Mouse (Mus musculus) midbrain, embryonic 12.5 days (tissue): ENCODE measurements around the gene Gal3st1. TPM values are rescaled to one million over a fixed set of nuclear protein-coding genes. Genes with fewer than 3 reads are reported as not detected.
"Not testable (repeated sequence)": the region's sequence is repeated elsewhere in the genome, so short reads cannot be mapped to it uniquely, and the experiment has no call there.

Experiments
- ATAC-seq: fragments of 200-750 bp; cut with Nextera tagmentation; 2 replicates; pipeline ENCODE4 v1.8.0; 2017; ENCODE audit warnings: low read depth, moderate TSS enrichment, moderate library complexity; ENCODE audit not compliant: low FRiP score
- H3K27ac ChIP-seq: fragments of 300-500 bp; sonication (generic); replicated peaks from 2 replicates; pipeline ENCODE4 v1.5.1; 2016; ENCODE audit warnings: mild to moderate bottlenecking
- H3K27me3 ChIP-seq: fragments of 300-500 bp; sonication (generic); 2 replicates; pipeline ENCODE4 v1.6.1; 2016; ENCODE audit warnings: mild to moderate bottlenecking
- H3K36me3 ChIP-seq: fragments of 300-500 bp; sonication (generic); 2 replicates; pipeline ENCODE4 v1.6.1; 2016
- H3K4me1 ChIP-seq: fragments of 300-500 bp; sonication (generic); 2 replicates; pipeline ENCODE4 v1.6.1; 2016
- H3K4me2 ChIP-seq: fragments of 300-500 bp; sonication (generic); replicated peaks from 2 replicates; pipeline ENCODE4 v1.6.1; 2016; ENCODE audit warnings: mild to moderate bottlenecking, moderate library complexity
- H3K4me3 ChIP-seq: fragments of 300-500 bp; sonication (generic); 2 replicates; pipeline ENCODE4 v1.5.1; 2016; ENCODE audit warnings: mild to moderate bottlenecking
- H3K9ac ChIP-seq: fragments of 300-500 bp; sonication (generic); replicated peaks from 2 replicates; pipeline ENCODE4 v1.6.1; 2016; ENCODE audit warnings: mild to moderate bottlenecking, moderate library complexity
- H3K9me3 ChIP-seq: fragments of 300-500 bp; sonication (generic); 2 replicates; pipeline ENCODE4 v1.6.1; 2016; ENCODE audit warnings: mild to moderate bottlenecking
- WGBS: fragments of 180-500 bp; shearing (Covaris S2); methylation state at CpG from one replicate; pipeline ENCODE4 v1.1.7; 2016; 5-methylcytosine and 5-hydroxymethylcytosine counted together
- polyA plus RNA-seq: library from polyadenylated mRNA; unstranded; fragments of >200 nt; fragmentation: Nextera tagmentation; extraction: Ambion mirVana; gene quantifications from 2 replicates; pipeline ENCODE4 v1.2.1, GENCODE M21; 2016

Gal3st1 gene
- 0.65 and 0.80 TPM in 2 replicates for polyA plus RNA-seq

GRCm38 (mm10) chr11:3983291-3983862 lies at the start of gene Gal3st1:
Gene Gal3st1 (plus strand): TSS chr11:3983636.
- Histone ChIP-seq H3K4me1 (peaks cover 9% of the 10 kb centered on the region; the same call in 1 of the 2 replicates), H3K4me2 (peak within 1 kb of the TSS; percentile 64), H3K4me3 (peak within 1 kb of the TSS; percentile 41), H3K9ac (peak within 1 kb of the TSS; percentile 56), H3K36me3 (peaks cover 30% of the 10 kb centered on the region), H3K27ac (no peak within 1 kb of the TSS), H3K27me3 (peaks cover 34% of the 10 kb centered on the region), H3K9me3 (no peaks in the 10 kb centered on the region)
- 1% methylated on average over 24 of the region's 37 CpGs for WGBS
- ATAC-seq: peak; percentile 60

- Histone ChIP-seq H3K4me2 (no peak overlapping the region), H3K9me3 (no peaks in the 10 kb centered on the region), H3K4me3 (no peak overlapping the region), H3K27me3 (peaks cover 4% of the 10 kb centered on the region; the same call in 1 of the 2 replicates), H3K36me3 (no peaks in the 10 kb centered on the region), H3K4me1 (peaks cover 14% of the 10 kb centered on the region), H3K27ac (no peak overlapping the region), H3K9ac (no peak overlapping the region)
- 85% methylated on average over 9 of the region's 9 CpGs for WGBS
- no peak for ATAC-seq
These were observed 49.6 kb upstream of the Gal3st1 start for GRCm38 (mm10) chr11:3933756-3934285.

GRCm38 (mm10) chr11:3935135-3935534 lies 48.3 kb upstream of the Gal3st1 start:
- ATAC-seq: no peak
- H3K4me3 ChIP-seq: no peak overlapping the region
- H3K9me3 ChIP-seq: no peaks in the 10 kb centered on the region
- H3K27ac ChIP-seq: no peak overlapping the region
- no peak overlapping the region for H3K4me2 ChIP-seq
- H3K36me3 ChIP-seq: no peaks in the 10 kb centered on the region
- no peak overlapping the region for H3K9ac ChIP-seq
- H3K27me3 ChIP-seq: peaks cover 4% of the 10 kb centered on the region; the same call in 1 of the 2 replicates
- 76% methylated on average over 4 of the region's 4 CpGs for WGBS
- peaks cover 14% of the 10 kb centered on the region for H3K4me1 ChIP-seq

- no peak overlapping the region for H3K27ac ChIP-seq
- no peaks in the 10 kb centered on the region for H3K36me3 ChIP-seq
- H3K4me1 ChIP-seq: peaks cover 9% of the 10 kb centered on the region
- H3K4me3 ChIP-seq: no peak overlapping the region
- 93% methylated on average over 3 of the region's 3 CpGs for WGBS
- no peaks in the 10 kb centered on the region for H3K9me3 ChIP-seq
- no peak overlapping the region for H3K4me2 ChIP-seq
- no peak for ATAC-seq
- no peak overlapping the region for H3K9ac ChIP-seq
- H3K27me3 ChIP-seq: no peaks in the 10 kb centered on the region; the same call in 1 of the 2 replicates
These were observed 47.1 kb upstream of the Gal3st1 start for GRCm38 (mm10) chr11:3936318-3936717.

GRCm38 (mm10) chr11:3937321-3937874 lies 46.0 kb upstream of the Gal3st1 start:
- Histone ChIP-seq H3K4me3 (no peak overlapping the region), H3K36me3 (no peaks in the 10 kb centered on the region), H3K27ac (no peak overlapping the region), H3K4me2 (no peak overlapping the region), H3K4me1 (no peaks in the 10 kb centered on the region), H3K9me3 (no peaks in the 10 kb centered on the region), H3K27me3 (no peaks in the 10 kb centered on the region; the same call in 1 of the 2 replicates), H3K9ac (no peak overlapping the region)
- 84% methylated on average over 13 of the region's 13 CpGs for WGBS
- no peak for ATAC-seq

GRCm38 (mm10) chr11:3941371-3941770 lies 42.1 kb upstream of the Gal3st1 start:
- Histone ChIP-seq H3K9ac (no peak overlapping the region), H3K27me3 (peaks cover 4% of the 10 kb centered on the region; the same call in 1 of the 2 replicates), H3K27ac (no peak overlapping the region), H3K9me3 (no peaks in the 10 kb centered on the region), H3K4me2 (no peak overlapping the region), H3K4me1 (no peaks in the 10 kb centered on the region), H3K36me3 (no peaks in the 10 kb centered on the region), H3K4me3 (no peak overlapping the region)
- no peak for ATAC-seq
- 83% methylated on average over 7 of the region's 7 CpGs for WGBS

GRCm38 (mm10) chr11:3946386-3946785 lies 37.0 kb upstream of the Gal3st1 start:
- Histone ChIP-seq H3K4me3 (no peak overlapping the region), H3K36me3 (no peaks in the 10 kb centered on the region), H3K4me1 (no peaks in the 10 kb centered on the region), H3K27me3 (peaks cover 4% of the 10 kb centered on the region; the same call in 1 of the 2 replicates), H3K9me3 (no peaks in the 10 kb centered on the region), H3K27ac (no peak overlapping the region), H3K9ac (no peak overlapping the region), H3K4me2 (no peak overlapping the region)
- ATAC-seq: no peak
- WGBS: 19% methylated on average over 1 of the region's 1 CpGs

GRCm38 (mm10) chr11:3954876-3955275 lies 28.6 kb upstream of the Gal3st1 start:
- H3K9me3 ChIP-seq, H3K4me1 ChIP-seq, H3K9ac ChIP-seq, ATAC-seq, H3K27ac ChIP-seq, H3K36me3 ChIP-seq, H3K27me3 ChIP-seq, H3K4me2 ChIP-seq, H3K4me3 ChIP-seq: not testable (repeated sequence)
- 77% methylated on average over 5 of the region's 5 CpGs for WGBS

GRCm38 (mm10) chr11:3955371-3955770 lies 28.1 kb upstream of the Gal3st1 start:
- not testable (repeated sequence) for ATAC-seq, H3K4me1 ChIP-seq, H3K9me3 ChIP-seq, H3K9ac ChIP-seq, H3K27ac ChIP-seq, H3K4me2 ChIP-seq, H3K36me3 ChIP-seq, H3K27me3 ChIP-seq, H3K4me3 ChIP-seq
- WGBS: 79% methylated on average over 4 of the region's 4 CpGs

- H3K4me2 ChIP-seq: no peak overlapping the region
- H3K27ac ChIP-seq: no peak overlapping the region
- H3K27me3 ChIP-seq: 0 out of 2 replicates have a peak, but pooled peaks cover 6% of the 10 kb centered on the region
- WGBS: 54% methylated on average over 2 of the region's 2 CpGs
- peaks cover 13% of the 10 kb centered on the region for H3K4me1 ChIP-seq
- no peaks in the 10 kb centered on the region for H3K36me3 ChIP-seq
- no peak for ATAC-seq
- no peaks in the 10 kb centered on the region for H3K9me3 ChIP-seq
- H3K4me3 ChIP-seq: no peak overlapping the region
- H3K9ac ChIP-seq: no peak overlapping the region
These were observed 22.5 kb upstream of the Gal3st1 start for GRCm38 (mm10) chr11:3960901-3961300.

GRCm38 (mm10) chr11:3961761-3962160 lies 21.7 kb upstream of the Gal3st1 start:
- Histone ChIP-seq H3K9ac (no peak overlapping the region), H3K9me3 (no peaks in the 10 kb centered on the region), H3K4me2 (no peak overlapping the region), H3K27ac (no peak overlapping the region), H3K4me3 (no peak overlapping the region), H3K4me1 (peaks cover 16% of the 10 kb centered on the region), H3K36me3 (no peaks in the 10 kb centered on the region), H3K27me3 (0 out of 2 replicates have a peak, but pooled peaks cover 6% of the 10 kb centered on the region)
- 65% methylated on average over 3 of the region's 3 CpGs for WGBS
- ATAC-seq: no peak

- peak overlapping the region; percentile 54 for H3K27ac ChIP-seq
- 0 out of 2 replicates have a peak overlapping the region, but pooled peaks have one; percentile 76 for H3K9ac ChIP-seq
These were observed 20.3 kb upstream of the Gal3st1 start for GRCm38 (mm10) chr11:3963155-3963554.

More at GRCm38 (mm10) chr11:3963155-3963554, 20.3 kb upstream of the Gal3st1 start:
- ATAC-seq: peak; percentile 23
- peaks cover 16% of the 10 kb centered on the region for H3K4me1 ChIP-seq
- WGBS: 76% methylated on average over 10 of the region's 10 CpGs
- H3K36me3 ChIP-seq: peaks cover 1% of the 10 kb centered on the region
- H3K9me3 ChIP-seq: no peaks in the 10 kb centered on the region
- peak overlapping the region; percentile 89 for H3K4me3 ChIP-seq
- 0 out of 2 replicates have a peak, but pooled peaks cover 6% of the 10 kb centered on the region for H3K27me3 ChIP-seq
- peak overlapping the region; percentile 90 for H3K4me2 ChIP-seq
